Mouse (Mus musculus) kidney, postnatal 0 days (tissue): ENCODE measurements at regions not wholly inside any gene's neighbourhood (a gene's known extent, or its start where the extent isn't known, plus 50 kb on each side); places are given as distances from the start of the nearest gene placed in this dataset.
"Not testable (repeated sequence)": the region's sequence is repeated elsewhere in the genome, so short reads cannot be mapped to it uniquely, and the experiment has no call there.

Experiments
- ATAC-seq: fragments of 200-750 bp; cut with Nextera tagmentation; replicated peaks from 2 replicates; pipeline ENCODE4 v1.8.0; 2017; ENCODE audit warnings: low read depth, moderate number of reproducible peaks, moderate TSS enrichment, moderate library complexity; ENCODE audit not compliant: low FRiP score
- DNase-seq: peaks from one replicate; pipeline ENCODE4 v3.0.0-alpha.2; 2016; ENCODE audit warnings: low spot score
- H3K27ac ChIP-seq: fragments of 300-500 bp; sonication (generic); 2 replicates; pipeline ENCODE4 v1.5.1; 2014; ENCODE audit warnings: mild to moderate bottlenecking
- H3K27me3 ChIP-seq: fragments of 300-500 bp; sonication (generic); 2 replicates; pipeline ENCODE4 v1.6.1; 2014; ENCODE audit warnings: low read length, mixed read lengths; ENCODE audit not compliant: insufficient read depth
- H3K36me3 ChIP-seq: fragments of 300-500 bp; sonication (generic); 2 replicates; pipeline ENCODE4 v1.6.1; 2014; ENCODE audit warnings: low read length, mixed read lengths; ENCODE audit not compliant: insufficient read depth
- H3K4me1 ChIP-seq: fragments of 300-500 bp; sonication (generic); replicated peaks from 2 replicates; pipeline ENCODE4 v1.6.1; 2014; ENCODE audit warnings: antibody characterized with exemption, low read length, mixed read lengths; ENCODE audit not compliant: insufficient read depth
- H3K4me2 ChIP-seq: fragments of 300-500 bp; sonication (generic); 2 replicates; pipeline ENCODE4 v1.6.1; 2014; ENCODE audit warnings: mild to moderate bottlenecking, low read length, moderate library complexity, mixed read lengths
- H3K4me3 ChIP-seq: fragments of 300-500 bp; sonication (generic); replicated peaks from 2 replicates; pipeline ENCODE4 v1.5.1; 2014; ENCODE audit warnings: low read depth, low read length
- H3K9ac ChIP-seq: fragments of 300-500 bp; sonication (generic); 2 replicates; pipeline ENCODE4 v1.6.1; 2014; ENCODE audit warnings: low read depth, low read length
- H3K9me3 ChIP-seq: fragments of 300-500 bp; sonication (generic); replicated peaks from 2 replicates; pipeline ENCODE4 v1.6.1; 2016; ENCODE audit warnings: low read length, inconsistent platforms, mixed read lengths
- CTCF ChIP-seq: IDR thresholded peaks from 2 replicates; pipeline ENCODE4 v1.5.1; 2016; ENCODE audit warnings: antibody characterized with exemption, low read depth, mild to moderate bottlenecking, moderate library complexity
- WGBS: fragments of 180-500 bp; shearing (Covaris S2); extraction: QIAGEN DNeasy Blood & Tissue Kit; methylation state at CpG from one replicate; pipeline ENCODE4 v1.1.7; 2014; 5-methylcytosine and 5-hydroxymethylcytosine counted together

GRCm38 (mm10) chr7:87096500-87096899, 100.6 kb downstream of the Vmn2r79 start:
- 72% methylated on average over 5 of the region's 5 CpGs for WGBS
- no peaks in the 10 kb centered on the region for H3K27me3 ChIP-seq
- no peak overlapping the region for H3K4me3 ChIP-seq
- no peak for TF ChIP-seq CTCF
- no peak overlapping the region for H3K4me2 ChIP-seq
- ATAC-seq (no peak), DNase-seq (no peak)
- H3K9me3 ChIP-seq = no peaks in the 10 kb centered on the region
- no peaks in the 10 kb centered on the region for H3K36me3 ChIP-seq
- H3K27ac ChIP-seq = no peak overlapping the region
- H3K4me1 ChIP-seq = no peaks in the 10 kb centered on the region
- no peak overlapping the region for H3K9ac ChIP-seq

- H3K4me2 ChIP-seq, H3K4me1 ChIP-seq, H3K9ac ChIP-seq, DNase-seq, H3K36me3 ChIP-seq, H3K27me3 ChIP-seq, H3K9me3 ChIP-seq, ATAC-seq, H3K4me3 ChIP-seq, H3K27ac ChIP-seq: not testable (repeated sequence)
- WGBS = 56% methylated on average over 1 of the region's 1 CpGs
Observed at GRCm38 (mm10) chr7:87099611-87100010, 103.7 kb downstream of the Vmn2r79 start.

DNA sequence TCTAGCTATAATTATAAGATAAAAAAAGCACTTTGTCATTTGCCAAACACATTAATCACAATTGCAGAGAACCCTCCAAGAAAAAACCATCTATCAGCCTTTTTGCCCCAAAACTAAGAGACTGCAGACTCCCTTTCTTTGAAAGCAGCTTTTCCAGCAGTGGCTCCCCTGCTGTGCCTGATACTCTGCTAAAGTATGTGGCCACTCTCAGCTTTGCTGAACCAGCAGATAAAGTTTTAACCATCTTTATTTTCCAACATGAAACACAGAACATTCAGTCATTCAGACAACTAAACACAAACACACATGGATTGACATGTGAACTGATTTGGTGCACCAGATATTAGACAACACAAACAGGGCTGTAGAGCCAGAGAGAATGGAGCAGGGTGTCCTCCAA, 104.5 kb downstream of the Vmn2r79 start:
- H3K27me3 ChIP-seq, H3K4me1 ChIP-seq, H3K9ac ChIP-seq, H3K4me2 ChIP-seq, ATAC-seq, H3K9me3 ChIP-seq, DNase-seq, H3K27ac ChIP-seq, H3K36me3 ChIP-seq, H3K4me3 ChIP-seq: not testable (repeated sequence)

- not testable (repeated sequence) for ATAC-seq
Observed at GRCm38 (mm10) chr7:87101281-87101680, 105.4 kb downstream of the Vmn2r79 start.

DNA sequence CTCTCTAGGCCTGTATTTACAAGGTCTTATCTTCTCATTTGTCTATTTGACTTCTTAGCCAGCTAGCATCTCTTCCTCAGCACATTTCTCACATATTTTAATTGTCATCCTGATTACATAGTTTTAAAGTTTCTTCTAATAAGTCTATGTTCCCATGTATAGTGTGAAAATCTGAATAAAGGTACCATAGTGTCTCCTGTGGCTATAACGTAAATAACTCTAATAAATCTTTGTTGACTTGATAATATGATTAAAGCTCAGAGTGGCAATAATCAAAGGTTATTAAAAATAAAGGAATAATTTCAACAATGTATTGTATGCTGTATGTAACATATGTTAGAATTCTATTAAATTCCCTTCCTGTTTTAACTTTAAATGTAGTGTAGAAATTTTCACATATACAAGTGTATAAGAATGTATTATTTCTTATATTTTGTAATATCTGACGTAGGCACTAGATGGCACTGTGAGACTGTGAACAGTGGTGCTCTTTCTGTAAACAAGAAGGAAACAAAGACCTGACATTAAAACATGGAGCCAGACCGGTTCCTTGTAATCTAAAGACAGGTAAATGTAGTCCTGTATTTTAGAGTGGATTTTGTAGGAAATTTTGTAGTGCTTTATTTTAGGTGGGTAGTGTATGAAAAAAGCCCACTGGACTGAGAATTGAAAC, 114.5 kb downstream of the Vmn2r79 start:
- ATAC-seq = 0 out of 2 replicates have a peak, but pooled peaks have one; percentile 52

More at GRCm38 (mm10) chr7:87101281-87101680, 105.4 kb downstream of the Vmn2r79 start:
- not testable (repeated sequence) for H3K4me3 ChIP-seq, H3K4me2 ChIP-seq, H3K9me3 ChIP-seq, DNase-seq, H3K9ac ChIP-seq, H3K4me1 ChIP-seq, H3K36me3 ChIP-seq, H3K27me3 ChIP-seq, H3K27ac ChIP-seq
- 82% methylated on average over 5 of the region's 5 CpGs for whole genome bisulfite sequencing

DNA sequence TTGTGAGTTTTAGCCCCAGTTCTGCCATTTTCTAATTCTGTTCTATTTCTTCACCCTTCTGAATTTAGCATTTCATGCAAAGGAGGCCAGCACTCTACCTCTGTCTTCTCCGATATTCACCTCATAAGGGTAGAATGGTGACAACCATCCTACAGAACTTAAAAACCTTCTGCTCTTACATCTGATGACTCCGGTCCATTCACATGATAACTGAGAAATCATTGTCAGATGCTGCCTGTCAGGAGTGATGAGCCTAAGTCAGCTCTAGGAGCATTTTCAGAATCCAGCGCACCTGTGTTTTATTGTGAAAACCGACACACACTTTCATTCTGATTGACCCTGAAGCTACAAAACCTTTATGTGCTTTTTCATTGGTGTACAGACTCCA, 115.1 kb downstream of the Vmn2r79 start:
- DNase-seq (no peak), ATAC-seq (no peak)
- Histone ChIP-seq H3K27ac (no peak overlapping the region), H3K4me2 (peak overlapping the region; percentile 18; the same call in 1 of the 2 replicates), H3K36me3 (no peaks in the 10 kb centered on the region), H3K4me1 (no peaks in the 10 kb centered on the region), H3K9me3 (no peaks in the 10 kb centered on the region), H3K4me3 (no peak overlapping the region), H3K27me3 (no peaks in the 10 kb centered on the region), H3K9ac (no peak overlapping the region)
- no peak for TF ChIP-seq CTCF
- 77% methylated on average over 4 of the region's 4 CpGs for WGBS

More for the DNA sequence above, 114.5 kb downstream of the Vmn2r79 start:
- Histone ChIP-seq H3K4me3 (no peak overlapping the region), H3K27ac (no peak overlapping the region), H3K36me3 (no peaks in the 10 kb centered on the region), H3K4me2 (peak overlapping the region; percentile 18; the same call in 1 of the 2 replicates), H3K9ac (no peak overlapping the region), H3K27me3 (no peaks in the 10 kb centered on the region), H3K4me1 (no peaks in the 10 kb centered on the region), H3K9me3 (no peaks in the 10 kb centered on the region)
- 32% methylated on average over 3 of the region's 3 CpGs for WGBS
- TF ChIP-seq CTCF = peak; percentile 87
- peak; percentile 81 for DNase-seq

GRCm38 (mm10) chr7:87113654-87114053, 117.7 kb downstream of the Vmn2r79 start:
- no peak for ATAC-seq
- peak; percentile 79 for TF ChIP-seq CTCF
- Histone ChIP-seq H3K4me2 (no peak overlapping the region), H3K27me3 (no peaks in the 10 kb centered on the region), H3K27ac (no peak overlapping the region), H3K36me3 (no peaks in the 10 kb centered on the region), H3K9ac (no peak overlapping the region), H3K4me3 (no peak overlapping the region), H3K9me3 (no peaks in the 10 kb centered on the region), H3K4me1 (no peaks in the 10 kb centered on the region)
- peak; percentile 70 for DNase-seq
- WGBS = 6% methylated on average over 4 of the region's 4 CpGs
